In the genomic region with DNA sequence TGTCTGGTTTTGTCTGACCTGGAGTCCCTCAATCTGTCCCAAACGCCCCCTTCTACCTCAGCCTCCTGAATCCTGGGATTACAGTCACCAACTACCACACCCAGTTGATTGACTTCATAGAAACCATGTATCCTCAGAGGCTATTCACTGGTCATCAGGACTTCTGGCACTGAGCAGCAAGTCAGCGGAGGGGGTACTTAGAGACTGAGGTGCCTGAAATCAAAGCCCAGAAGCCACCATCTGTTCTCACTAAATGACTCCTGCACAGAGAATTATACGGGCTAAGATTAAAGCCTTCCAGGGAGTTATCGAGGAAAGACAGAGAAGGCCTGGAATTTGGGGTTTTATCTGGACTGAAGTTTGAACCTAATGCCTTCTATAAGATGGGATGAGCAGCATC, we compare ENCODE assay signal across 16 mouse cellular contexts.
"Had no signal": no experiment of that assay in that cellular context is flagged by ENCODE, and none has a peak within 500 bp of the region (broad histone marks: within the 10 kb centered on the region; RNA-seq: fewer than 3 reads in every experiment).

No protein-coding gene starts in this region.

- H3K9ac ChIP-seq: lung, embryonic 15.5 days; midbrain, embryonic 13.5 days; midbrain, embryonic 15.5 days; neural tube, embryonic 12.5 days; stomach, embryonic 15.5 days had no signal

- H3K4me3 ChIP-seq: lung, embryonic 15.5 days; megakaryocyte, embryonic 14.5 days; midbrain, embryonic 13.5 days; midbrain, embryonic 15.5 days; neural tube, embryonic 12.5 days; stomach, embryonic 15.5 days had no signal

- ATAC-seq: midbrain, embryonic 13.5 days; midbrain, embryonic 15.5 days had no signal

- H3K27me3 ChIP-seq: lung, embryonic 15.5 days; megakaryocyte, embryonic 14.5 days; midbrain, embryonic 13.5 days; midbrain, embryonic 15.5 days; neural tube, embryonic 12.5 days; stomach, embryonic 15.5 days had no signal

- H3K27ac ChIP-seq: lung, embryonic 15.5 days; macrophage; midbrain, embryonic 13.5 days; midbrain, embryonic 15.5 days; neural tube, embryonic 12.5 days; stomach, embryonic 15.5 days; stomach, postnatal 0 days had no signal

- H3K9me3 ChIP-seq: lung, embryonic 15.5 days; midbrain, embryonic 13.5 days; midbrain, embryonic 15.5 days; neural tube, embryonic 12.5 days; stomach, embryonic 15.5 days had no signal

- H3K36me3 ChIP-seq: lung, embryonic 15.5 days; midbrain, embryonic 13.5 days; midbrain, embryonic 15.5 days; neural tube, embryonic 12.5 days; stomach, embryonic 15.5 days had no signal

- DNase-seq: lung, adult 2 months; lung, postnatal 14 days; lung, postnatal 36 days; right cerebral cortex, postnatal 14 days; thymus, adult 2 months; thymus, postnatal 25 days; thymus, postnatal 4 days had no signal

- H3K4me1 ChIP-seq: lung, embryonic 15.5 days; midbrain, embryonic 13.5 days; midbrain, embryonic 15.5 days; neural tube, embryonic 12.5 days; stomach, embryonic 15.5 days had no signal

- H3K4me2 ChIP-seq: lung, embryonic 15.5 days; midbrain, embryonic 11.5 days; midbrain, embryonic 13.5 days; midbrain, embryonic 15.5 days; neural tube, embryonic 12.5 days; stomach, embryonic 15.5 days had no signal
